ENCODE assay signal across 9 mouse cellular contexts in the genomic region with DNA sequence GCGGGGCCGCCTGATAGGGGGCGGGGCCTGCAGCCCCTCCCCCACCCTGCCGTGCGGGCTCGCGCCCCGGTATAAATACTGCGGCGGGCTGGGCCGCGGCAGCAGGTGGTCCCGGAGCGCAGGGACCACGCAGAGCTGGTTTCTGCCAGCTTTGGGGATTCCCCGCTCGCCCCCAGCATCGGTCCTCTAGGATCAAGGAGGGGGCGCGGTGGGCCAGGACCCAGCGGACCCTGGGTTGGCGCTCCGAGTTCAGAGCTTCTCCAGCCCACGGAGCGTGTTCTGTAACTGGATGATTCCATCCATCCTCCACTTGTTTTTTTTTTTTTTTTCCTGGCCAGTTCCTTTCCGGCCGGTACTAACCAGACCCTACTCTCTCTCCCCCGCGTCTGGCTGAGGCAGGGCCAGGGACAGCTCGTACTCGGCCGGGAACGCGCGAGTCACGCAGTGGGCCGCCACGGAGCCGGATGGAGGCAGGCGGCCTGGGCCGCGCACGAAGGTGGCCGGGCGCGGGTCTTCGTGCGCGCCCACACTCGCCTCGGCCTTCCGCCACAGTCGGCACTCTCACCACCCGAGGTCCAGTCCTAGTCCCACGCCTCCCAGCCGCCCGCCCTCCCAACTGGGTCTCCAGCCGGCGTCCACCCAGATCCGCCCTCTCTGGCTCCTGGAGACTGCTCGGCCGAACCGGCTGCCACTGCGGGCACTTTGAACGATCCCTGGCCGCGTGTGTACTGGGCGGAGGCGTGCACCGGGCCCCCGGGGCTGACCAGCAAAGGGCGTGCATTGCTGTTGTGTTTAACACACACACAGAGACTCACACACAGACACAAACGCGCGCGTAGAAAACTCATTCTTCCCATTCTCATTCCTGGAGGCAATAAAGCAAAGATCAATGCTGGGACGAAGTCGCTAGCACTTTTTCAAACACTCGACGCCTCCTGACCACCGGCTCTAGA. TPM values are rescaled to one million over a fixed set of nuclear protein-coding genes. Genes with fewer than 3 reads are reported as not detected.
A peak's percentile ranks its signal among the peaks of the same experiment; 100 is the strongest.
DNase-seq lines count a peak whose midpoint lies in the region; ATAC-seq lines count a peak whose summit lies in the region.
"Had no signal": no experiment of that assay in that cellular context is flagged by ENCODE, and none has a peak within 500 bp of the region (broad histone marks: within the 10 kb centered on the region; RNA-seq: fewer than 3 reads in every experiment).

No protein-coding gene starts in this region.

- no peak overlapping the region for H3K9ac ChIP-seq in liver, embryonic 15.5 days
- H3K9ac ChIP-seq in stomach, embryonic 14.5 days (replicated peaks; ENCODE audit: low read depth, low read length): no peak overlapping the region

- no peaks in the 10 kb centered on the region for H3K36me3 ChIP-seq in hindbrain, embryonic 10.5 days
- H3K36me3 ChIP-seq in liver, embryonic 15.5 days (replicated peaks): no peaks in the 10 kb centered on the region
- H3K36me3 ChIP-seq in stomach, embryonic 14.5 days (ENCODE audit: control insufficient read depth, insufficient read depth, low read length): no peaks in the 10 kb centered on the region

- H3K4me3 ChIP-seq in hindbrain, embryonic 10.5 days: peak overlapping the region; percentile 62
- H3K4me3 ChIP-seq in liver, embryonic 15.5 days (replicated peaks): peak overlapping the region; percentile 46
- peak overlapping the region; percentile 50 for H3K4me3 ChIP-seq in stomach, embryonic 14.5 days (ENCODE audit: low read depth, low read length)

- peaks cover 100% of the 10 kb centered on the region for H3K27me3 ChIP-seq in hindbrain, embryonic 10.5 days (ENCODE audit: insufficient read depth, poor library complexity, severe bottlenecking)
- peaks cover 94% of the 10 kb centered on the region for H3K27me3 ChIP-seq in liver, embryonic 15.5 days
- H3K27me3 ChIP-seq in stomach, embryonic 14.5 days (ENCODE audit: control insufficient read depth, insufficient read depth, low read length): peaks cover 73% of the 10 kb centered on the region

- WGBS in hindbrain, embryonic 10.5 days: under 1% methylated on average over 81 of the region's 81 CpGs
- under 1% methylated on average over 80 of the region's 81 CpGs for WGBS in liver, embryonic 15.5 days (ENCODE audit: insufficient replicate concordance)
- WGBS in stomach, embryonic 14.5 days: under 1% methylated on average over 81 of the region's 81 CpGs

- intact Hi-C loops in gastrocnemius, postnatal 14 days (cut with DNase I; ENCODE audit: low total_unique reads): no loop called here

- H3K27ac ChIP-seq in hindbrain, embryonic 10.5 days: peak overlapping the region; percentile 56
- no peak overlapping the region for H3K27ac ChIP-seq in liver, embryonic 15.5 days (replicated peaks)
- no peak overlapping the region for H3K27ac ChIP-seq in stomach, embryonic 14.5 days (ENCODE audit: low read length)

- no peak for ATAC-seq in liver, embryonic 15.5 days (ENCODE audit: insufficient read depth)
- ATAC-seq in stomach, embryonic 14.5 days (ENCODE audit: insufficient number of reproducible peaks, insufficient read depth, low FRiP score, low read depth): peak; percentile 19; the same call in 1 of the 2 replicates
- no peak for ATAC-seq in erythroid progenitor cell, adult 5-6 weeks (replicated peaks; ENCODE audit: low FRiP score, poor library complexity, severe bottlenecking)

- H3K9me3 ChIP-seq in hindbrain, embryonic 10.5 days: no peaks in the 10 kb centered on the region
- H3K9me3 ChIP-seq in liver, embryonic 15.5 days (replicated peaks): no peaks in the 10 kb centered on the region
- no peaks in the 10 kb centered on the region for H3K9me3 ChIP-seq in stomach, embryonic 14.5 days (ENCODE audit: control insufficient read depth, low read depth, low read length)

- peak; percentile 16 for DNase-seq in right cerebral cortex, postnatal 4 days
- no peak for DNase-seq in right cerebral cortex, postnatal 14 days
- DNase-seq in embryo, embryonic 9.5 days (ENCODE audit: extremely low spot score): peak; percentile 71
- DNase-seq in hindbrain, embryonic 10.5 days (ENCODE audit: low spot score): peak; percentile 70
- DNase-seq in gastrocnemius, postnatal 14 days: no peak

- peak overlapping the region; percentile 70 for H3K4me2 ChIP-seq in liver, embryonic 15.5 days
- peak overlapping the region; percentile 90 for H3K4me2 ChIP-seq in stomach, embryonic 14.5 days (replicated peaks; ENCODE audit: low read depth, low read length)

- H3K4me1 ChIP-seq in hindbrain, embryonic 10.5 days (replicated peaks): peaks cover 42% of the 10 kb centered on the region
- peaks cover 24% of the 10 kb centered on the region for H3K4me1 ChIP-seq in liver, embryonic 15.5 days (replicated peaks)
- H3K4me1 ChIP-seq in stomach, embryonic 14.5 days (ENCODE audit: control insufficient read depth, insufficient read depth, low read length): peaks cover 14% of the 10 kb centered on the region

RNA-seq across cellular contexts. Expression of a gene that starts 8.8 kb away (rescaled TPM):
- 5.7 and 11.6 TPM in 2 replicates for polyA plus RNA-seq in hindbrain, embryonic 10.5 days (2016; fragmentation: Nextera tagmentation; extraction: Ambion mirVana)
- polyA plus RNA-seq in liver, embryonic 15.5 days (2015; fragmentation: Nextera tagmentation; extraction: Ambion mirVana): not detected in 2 replicates
- 0.08 and 0.12 TPM in 2 replicates for polyA plus RNA-seq in stomach, embryonic 14.5 days (2014; fragmentation: Nextera tagmentation; extraction: Ambion mirVana)
- total RNA-seq in gastrocnemius, postnatal 14 days (2021): not detected
- total RNA-seq in erythroid progenitor cell, adult 5-6 weeks (2015; ENCODE audit: low replicate concordance): not detected in 2 replicates
- total RNA-seq in erythroid progenitor cell, adult 5-6 weeks (2017; ENCODE audit: low replicate concordance): not detected in 2 replicates
- total RNA-seq: neutrophil, adult 5-6 weeks had no signal

Comparison
In these comparisons a context has a peak if more than half of its experiments do, and no peak if none do; other contexts are left out.
1. DNase-seq: peak in right cerebral cortex, postnatal 4 days (single experiment), embryo, embryonic 9.5 days (single experiment) and hindbrain, embryonic 10.5 days (single experiment); none in right cerebral cortex, postnatal 14 days (single experiment) and gastrocnemius, postnatal 14 days (single experiment).
2. Peak in every context shown above with its lines, with median percentiles within 50 percentile points of each other: H3K4me3 ChIP-seq.